Mouse (Mus musculus) embryonic fibroblast, embryonic 13.5 days (primary cell): ENCODE measurements around the gene Akap6. TPM values are rescaled to one million over a fixed set of nuclear protein-coding genes. Genes with fewer than 3 reads are reported as not detected.
A peak's percentile ranks its signal among the peaks of the same experiment; 100 is the strongest.

Experiments
- H3K27ac ChIP-seq: 2 replicates; pipeline ENCODE4 v1.5.1; 2012; ENCODE audit warnings: low read length, control low read depth, inconsistent platforms; ENCODE audit not compliant: insufficient read depth
- H3K4me1 ChIP-seq: 2 replicates; pipeline ENCODE4 v1.6.1; 2011; ENCODE audit warnings: low read length; ENCODE audit not compliant: control insufficient read depth, insufficient read depth
- H3K4me3 ChIP-seq: 2 replicates; pipeline ENCODE4 v1.5.1; 2011; ENCODE audit warnings: mild to moderate bottlenecking, control low read depth, low read length; ENCODE audit not compliant: insufficient read depth
- CTCF ChIP-seq: IDR thresholded peaks from 2 replicates; pipeline ENCODE4 v1.5.1; 2011; ENCODE audit warnings: mild to moderate bottlenecking, control low read depth, low read length, moderate library complexity, borderline replicate concordance; ENCODE audit not compliant: insufficient read depth
- POLR2A ChIP-seq: IDR thresholded peaks from 2 replicates; pipeline ENCODE4 v1.6.1; 2011; ENCODE audit warnings: low read depth, mild to moderate bottlenecking, control low read depth, low read length, moderate library complexity
- polyA plus RNA-seq: library from polyadenylated mRNA; stranded (reverse); fragments of >200 nt; gene quantifications from 2 replicates; pipeline ENCODE4 v1.2.4, GENCODE M21; 2011; ENCODE audit warnings: low read depth; ENCODE audit not compliant: missing spikeins, insufficient read length

Akap6 gene
- polyA plus RNA-seq, 1 experiment, result 1.3 TPM

DNA sequence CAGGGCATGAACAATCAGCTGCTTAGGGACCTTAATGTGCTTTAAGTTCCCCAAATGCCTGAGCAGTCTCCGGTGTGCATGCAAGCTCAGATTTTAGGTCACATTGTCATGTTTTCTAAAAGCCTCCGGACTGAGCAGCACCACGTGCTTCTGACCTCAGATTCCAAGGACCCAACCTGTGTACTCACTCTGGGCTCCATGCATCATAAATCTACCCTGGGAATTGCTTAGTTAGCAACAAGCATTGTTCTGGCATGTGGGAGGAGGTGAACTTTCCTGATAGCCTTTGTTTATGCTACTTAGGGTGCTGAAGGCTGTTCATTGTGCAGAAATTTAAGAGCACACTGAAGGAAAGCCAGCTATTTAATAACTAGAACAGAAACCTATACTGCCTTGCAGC, 313.2 kb downstream of the Akap6 start:
- Histone ChIP-seq H3K4me1 (no peaks in the 10 kb centered on the region), H3K27ac (no peak overlapping the region), H3K4me3 (no peak overlapping the region)
- TF ChIP-seq CTCF (no peak), POLR2A (no peak)

DNA sequence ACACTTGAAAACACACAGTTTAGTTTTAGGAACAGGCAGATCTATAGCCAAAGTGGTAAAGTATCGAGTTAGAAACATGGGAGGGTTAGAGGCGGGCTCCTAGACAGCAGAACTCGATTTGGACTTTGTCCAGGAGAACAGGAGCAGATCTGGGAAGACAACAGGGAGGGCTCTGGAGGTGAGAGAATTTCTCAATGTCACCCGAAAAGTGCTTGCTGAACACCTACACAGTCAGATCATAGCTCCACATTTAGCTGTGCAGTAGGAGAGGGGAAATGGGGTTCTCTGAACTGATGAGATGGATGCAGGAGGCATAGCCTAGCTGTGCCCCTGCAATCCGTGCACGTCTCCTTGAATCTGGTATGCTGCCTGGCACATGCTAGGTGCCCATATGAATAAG, 315.4 kb downstream of the Akap6 start:
- TF ChIP-seq CTCF (no peak), POLR2A (no peak)
- no peak overlapping the region for H3K27ac ChIP-seq

DNA sequence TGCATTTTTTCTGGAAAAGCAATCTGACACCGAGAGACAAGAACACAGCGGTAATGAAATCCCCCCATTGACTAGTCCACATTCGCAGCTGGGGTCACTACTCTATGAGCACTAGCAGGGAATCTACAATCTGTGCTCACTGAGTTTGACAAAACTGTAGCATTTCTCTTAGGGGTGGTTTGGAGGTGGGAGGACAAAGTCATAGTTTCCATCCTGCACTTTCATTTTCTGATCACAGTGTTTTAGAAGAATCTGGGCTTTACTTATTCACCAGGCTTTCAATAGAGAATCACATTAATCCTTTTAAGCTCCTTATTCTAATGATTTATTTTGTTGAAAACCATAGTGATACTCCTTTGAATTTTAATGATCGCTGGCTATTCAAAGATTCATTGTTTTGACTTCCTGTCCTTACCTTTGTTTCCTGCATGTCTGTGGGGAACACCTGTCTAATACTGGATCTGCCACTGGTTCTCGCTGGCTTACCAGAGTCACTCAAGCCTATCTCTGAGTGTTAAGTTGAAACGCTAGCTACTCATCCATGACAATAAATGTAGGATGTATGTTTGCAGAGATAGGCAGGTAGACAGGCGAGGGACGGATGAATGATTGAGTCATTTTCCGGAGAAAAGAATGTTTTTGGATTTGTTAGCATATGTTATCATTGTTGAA, 325.5 kb downstream of the Akap6 start:
- no peak overlapping the region for H3K4me3 ChIP-seq
- TF ChIP-seq POLR2A, result no peak
- TF ChIP-seq CTCF, result no peak

More for the DNA sequence above, 315.4 kb downstream of the Akap6 start:
- Histone ChIP-seq H3K4me1 (no peaks in the 10 kb centered on the region), H3K4me3 (no peak overlapping the region)

DNA sequence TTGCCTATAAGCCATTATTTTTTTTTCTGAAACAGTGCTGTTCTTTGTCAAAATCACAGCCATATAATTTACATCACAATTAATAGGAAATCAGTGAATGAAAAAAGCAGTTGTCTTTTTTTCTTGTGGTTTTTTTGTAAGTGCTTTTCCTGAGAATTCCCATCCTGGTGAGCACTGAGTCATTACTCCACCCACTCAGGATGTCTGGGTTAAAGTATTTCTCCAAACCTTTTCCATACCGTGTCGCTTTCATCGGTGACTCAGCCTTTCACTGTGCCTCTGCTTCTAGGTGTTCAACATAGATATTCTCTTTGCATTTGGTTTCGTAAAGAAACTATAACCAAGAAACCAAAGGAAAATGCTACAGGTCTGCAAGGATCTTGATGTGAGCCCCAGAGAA, 328.1 kb downstream of the Akap6 start:
- TF ChIP-seq POLR2A (no peak), CTCF (no peak)
- Histone ChIP-seq H3K4me1 (peaks cover 5% of the 10 kb centered on the region; the same call in 1 of the 2 replicates), H3K4me3 (no peak overlapping the region), H3K27ac (peak overlapping the region; percentile 83; the same call in 1 of the 2 replicates)

More for the DNA sequence above, 325.5 kb downstream of the Akap6 start:
- Histone ChIP-seq H3K27ac (no peak overlapping the region), H3K4me1 (peaks cover 5% of the 10 kb centered on the region; the same call in 1 of the 2 replicates)

DNA sequence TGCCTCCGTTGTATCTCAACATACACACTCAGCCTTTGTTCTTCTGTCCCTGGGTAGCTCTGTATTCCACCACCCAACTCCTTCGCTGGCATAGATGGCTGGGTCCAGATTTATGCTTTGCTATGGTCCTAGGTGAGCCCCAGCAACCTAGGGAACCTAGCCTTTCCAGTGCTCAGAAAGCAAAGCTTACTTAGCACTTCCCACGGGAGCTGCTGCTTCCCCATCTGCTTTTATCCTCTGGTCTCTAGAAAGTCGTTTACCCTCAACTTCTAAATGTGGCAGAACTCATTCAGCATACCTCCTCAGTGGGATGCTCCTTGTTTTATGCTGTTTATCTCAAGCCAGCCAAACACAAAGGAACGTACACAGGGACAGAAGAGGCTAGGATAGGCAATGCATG, 329.7 kb downstream of the Akap6 start:
- Histone ChIP-seq H3K4me3 (no peak overlapping the region), H3K4me1 (peaks cover 5% of the 10 kb centered on the region; the same call in 1 of the 2 replicates), H3K27ac (no peak overlapping the region)
- TF ChIP-seq POLR2A (no peak), CTCF (no peak)

DNA sequence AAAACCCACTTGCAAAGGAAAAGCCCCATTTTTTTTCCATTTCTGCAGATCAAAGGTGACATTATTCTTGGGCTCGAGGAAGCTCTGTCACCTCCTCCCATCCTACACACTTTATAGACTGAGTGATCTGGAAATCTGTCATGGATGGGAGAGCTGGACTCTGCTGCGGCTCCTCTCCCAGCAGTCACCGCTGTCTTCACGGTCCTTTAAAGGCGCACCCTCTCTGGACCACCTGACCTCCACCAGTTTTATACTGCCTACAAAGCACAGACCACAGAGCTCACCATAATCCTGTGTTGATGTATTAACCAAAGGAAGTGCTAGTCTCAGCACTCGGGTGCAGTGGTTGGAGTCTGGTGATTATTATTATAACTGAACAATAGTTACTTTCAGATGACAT, 330.7 kb downstream of the Akap6 start:
- Histone ChIP-seq H3K4me3 (no peak overlapping the region), H3K27ac (no peak overlapping the region), H3K4me1 (peaks cover 5% of the 10 kb centered on the region; the same call in 1 of the 2 replicates)
- TF ChIP-seq CTCF (no peak), POLR2A (no peak)

DNA sequence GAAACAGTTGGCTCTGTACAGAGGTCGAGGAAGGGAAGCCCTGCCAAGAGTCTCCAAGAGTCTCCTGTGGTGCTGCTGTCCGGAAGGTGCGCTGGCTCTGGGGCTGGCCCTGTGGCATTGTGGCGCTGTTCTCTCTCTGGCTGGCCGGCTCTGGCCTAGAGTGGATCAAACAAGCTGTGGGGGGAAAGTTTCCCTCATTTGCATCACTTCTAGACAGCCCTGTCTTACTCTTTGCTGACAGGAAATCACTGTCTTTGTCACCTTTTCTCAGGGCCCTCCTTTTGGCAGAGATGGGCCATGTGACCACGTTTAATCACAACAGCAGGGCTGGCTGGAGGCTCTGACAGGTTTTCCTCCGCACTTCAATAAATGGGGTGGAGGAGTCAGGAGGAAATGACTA, 333.6 kb downstream of the Akap6 start:
- Histone ChIP-seq H3K4me1 (peaks cover 1% of the 10 kb centered on the region; the same call in 1 of the 2 replicates), H3K4me3 (no peak overlapping the region), H3K27ac (peak overlapping the region; percentile 41; the same call in 1 of the 2 replicates)
- TF ChIP-seq POLR2A (no peak), CTCF (no peak)

DNA sequence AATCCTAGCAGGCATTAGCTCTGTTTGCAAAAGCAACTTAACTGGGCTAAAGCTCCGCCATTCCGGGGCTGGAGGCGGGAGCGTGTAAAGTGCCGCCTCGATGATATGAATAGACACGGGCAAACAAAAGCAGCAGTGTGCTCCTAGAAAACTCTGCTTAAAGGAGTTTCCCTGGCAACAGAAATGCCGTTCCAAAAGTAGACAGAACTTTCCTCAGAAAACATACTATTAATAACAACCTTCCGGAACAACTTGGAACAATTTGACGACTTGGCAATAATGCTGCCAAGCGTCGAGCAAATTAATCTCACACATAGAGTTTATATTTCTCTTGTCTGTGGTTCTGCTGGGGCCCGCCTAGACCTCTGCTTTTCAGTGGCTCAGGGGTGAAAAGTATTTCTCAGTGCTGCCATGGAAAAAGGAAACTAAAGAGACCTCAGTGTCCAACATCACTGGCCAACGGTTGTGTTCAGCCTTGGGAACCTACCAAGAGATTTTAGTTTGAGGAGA, 334.3 kb downstream of the Akap6 start:
- Histone ChIP-seq H3K4me3 (no peak overlapping the region), H3K4me1 (no peaks in the 10 kb centered on the region)

DNA sequence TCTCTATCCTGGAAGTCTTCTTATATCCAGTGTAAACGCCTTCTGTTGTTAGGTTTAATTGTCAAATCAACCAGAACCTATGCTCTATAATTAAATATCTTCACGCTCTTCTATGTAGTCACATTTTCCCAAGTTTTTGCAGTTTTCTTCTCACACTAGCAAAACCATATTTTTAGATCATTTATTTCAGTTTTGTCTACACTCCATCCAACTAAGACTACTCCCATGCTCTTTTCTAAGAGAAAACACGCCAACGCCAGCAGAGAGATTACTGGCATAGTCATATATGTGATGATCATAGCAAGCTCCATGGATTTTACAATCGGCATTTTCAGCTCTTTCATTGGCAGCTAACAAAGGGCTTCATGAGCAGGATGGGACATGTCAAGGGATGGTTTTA, 341.5 kb downstream of the Akap6 start:
- no peak overlapping the region for H3K4me3 ChIP-seq
- H3K27ac ChIP-seq, result no peak overlapping the region
- TF ChIP-seq POLR2A (no peak), CTCF (no peak)
- no peaks in the 10 kb centered on the region for H3K4me1 ChIP-seq

More for the DNA sequence above, 334.3 kb downstream of the Akap6 start:
- TF ChIP-seq CTCF, result no peak
- TF ChIP-seq POLR2A, result no peak
- peak overlapping the region; percentile 2; the same call in 1 of the 2 replicates for H3K27ac ChIP-seq

DNA sequence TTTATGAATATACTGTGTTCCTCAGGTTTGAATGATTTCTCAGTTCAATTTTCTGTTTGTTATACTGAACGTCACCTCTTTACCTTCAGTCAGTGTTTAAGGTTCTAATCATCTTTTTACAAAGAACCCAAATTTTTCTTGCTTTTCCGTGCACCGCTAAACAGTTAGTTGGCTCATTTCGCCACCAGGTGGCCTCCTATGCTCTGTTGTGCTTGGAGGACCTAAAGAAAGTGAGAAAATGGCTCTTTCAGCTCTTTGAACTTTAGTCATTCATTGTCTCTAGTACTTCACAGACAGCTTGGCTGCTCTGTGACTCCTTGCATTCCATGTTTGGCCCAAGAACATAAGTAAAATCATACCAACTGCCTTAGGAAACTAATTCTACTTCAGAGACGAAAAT, 343.6 kb downstream of the Akap6 start:
- Histone ChIP-seq H3K4me1 (no peaks in the 10 kb centered on the region), H3K27ac (no peak overlapping the region), H3K4me3 (no peak overlapping the region)
- TF ChIP-seq POLR2A (no peak), CTCF (peak; percentile 57; the same call in 1 of the 2 replicates)
